Mouse (Mus musculus) T-helper 17 cell (primary cell): ENCODE data around the gene Chic2.

Experiments used
- in situ Hi-C, 2 experiments: fragments of 300-600 bp; cut with MboI, MseI; formaldehyde crosslinking; loops; 1 replicate in 1 of 2; 2 replicates in 1 of 2; pipeline ENCODE4 v1.15.1; 2025; ENCODE audit warnings: high pct_unique_total_duplicates in 2 of 2

Gene Chic2

DNA sequence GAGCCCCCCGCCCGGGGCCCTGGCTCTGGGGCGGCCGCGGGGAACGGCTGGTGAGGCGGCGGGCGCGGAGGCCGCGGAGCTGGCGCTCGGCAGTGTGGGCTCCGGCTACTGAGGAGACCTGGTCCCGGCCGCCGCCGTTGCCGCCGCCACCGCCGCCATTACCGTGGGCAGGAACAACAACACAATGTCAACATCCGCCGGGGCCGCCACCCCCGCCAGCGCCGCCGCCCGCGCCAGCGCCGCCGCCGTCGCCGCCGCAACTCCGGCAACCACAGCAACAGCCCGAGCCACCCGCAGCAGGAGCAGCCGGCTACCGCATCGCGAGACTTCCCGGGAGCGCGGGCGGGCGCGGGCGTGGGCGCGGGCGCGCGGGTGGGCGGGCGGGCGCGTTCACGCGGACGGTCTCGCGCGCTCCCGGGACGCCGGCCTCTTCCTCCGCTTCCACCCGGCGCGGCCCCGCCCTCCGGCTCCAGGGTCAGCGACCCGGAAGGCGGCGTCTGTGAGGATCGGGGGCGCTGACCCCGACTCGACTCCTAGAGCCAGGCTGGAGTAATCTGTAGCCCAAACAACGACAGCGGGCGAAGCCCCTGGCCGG lies at the start of gene Chic2:
Gene Chic2, minus strand, starts transcription at position 465 of the 595 bp plus-strand sequence.
- in situ Hi-C loops: loop anchor here in 1 of 2 experiments (10.0 kb wide), 1 partner anchor 520 kb away; no protein-coding TSS in a partner anchor

DNA sequence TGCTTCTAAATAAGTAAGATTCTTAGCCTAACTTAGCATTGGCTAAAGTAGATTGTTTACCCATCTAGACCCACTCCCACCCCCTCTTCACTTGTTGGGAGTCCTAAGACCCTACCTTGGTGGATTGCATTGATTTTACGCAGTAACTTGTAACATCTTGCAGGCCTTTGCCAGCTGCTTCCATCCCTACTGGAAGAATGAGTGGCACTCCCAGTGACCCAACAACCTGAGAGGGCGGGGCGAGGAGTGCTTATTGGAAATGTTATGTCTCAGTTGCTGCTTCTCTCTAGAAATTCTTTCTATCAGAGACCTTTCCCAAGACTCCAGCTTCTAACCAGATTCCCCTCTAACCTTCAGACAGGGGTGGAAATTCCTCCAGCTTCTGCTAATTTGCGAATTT lies 41.3 kb upstream of the Chic2 start:
- in situ Hi-C loops: no loop called here

DNA sequence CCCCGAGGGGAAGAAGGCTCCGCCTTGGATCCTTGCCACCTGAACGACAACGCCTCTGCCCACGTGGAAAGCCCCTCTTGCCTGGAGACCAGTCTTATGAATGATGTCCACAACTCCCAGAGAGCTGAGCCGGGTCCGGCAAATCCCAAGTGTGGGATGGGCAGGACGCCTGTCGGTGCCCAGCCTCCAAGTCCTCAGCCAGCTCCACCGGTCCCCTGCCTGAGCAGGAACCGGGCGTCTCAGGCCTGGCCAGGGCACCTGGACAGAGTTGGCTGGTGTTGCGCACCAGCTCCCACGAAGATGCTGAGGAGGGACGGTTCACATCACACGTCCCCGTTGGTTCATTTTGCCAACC lies 40.9 kb upstream of the Chic2 start:
- in situ Hi-C loops: no loop called here

DNA sequence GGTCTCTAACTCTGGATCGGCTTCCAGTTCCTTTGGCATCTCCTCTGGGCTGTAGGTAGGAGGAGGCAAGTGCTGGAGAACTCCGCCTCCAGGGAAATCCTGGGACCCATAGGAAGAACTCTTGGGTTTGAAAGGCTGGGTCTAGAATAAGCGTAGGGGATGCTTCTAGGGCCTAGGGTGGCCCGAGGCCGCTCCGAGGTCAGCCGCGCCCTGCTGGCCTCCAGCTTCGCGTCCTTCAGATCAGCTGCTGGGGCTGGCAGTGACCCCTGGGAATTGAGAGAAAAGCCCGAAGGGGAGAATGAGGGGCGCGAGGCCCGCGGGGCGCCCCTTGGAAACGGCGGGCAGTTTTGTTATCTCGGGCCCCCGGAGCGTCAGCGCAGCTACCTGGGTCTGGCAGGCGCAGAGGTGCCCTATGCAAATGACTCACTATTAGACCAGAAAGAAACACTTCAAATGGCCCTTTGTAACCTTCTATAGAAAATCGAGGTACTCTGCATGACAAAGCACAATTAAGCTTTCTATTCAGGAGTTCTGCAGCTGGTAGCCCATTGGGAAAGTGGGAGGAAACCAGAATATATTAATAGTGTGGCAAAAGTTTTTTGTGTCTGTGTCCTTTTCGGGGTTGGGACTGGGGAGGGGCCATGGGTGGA lies 40.4 kb upstream of the Chic2 start:
- in situ Hi-C loops: no loop called here

DNA sequence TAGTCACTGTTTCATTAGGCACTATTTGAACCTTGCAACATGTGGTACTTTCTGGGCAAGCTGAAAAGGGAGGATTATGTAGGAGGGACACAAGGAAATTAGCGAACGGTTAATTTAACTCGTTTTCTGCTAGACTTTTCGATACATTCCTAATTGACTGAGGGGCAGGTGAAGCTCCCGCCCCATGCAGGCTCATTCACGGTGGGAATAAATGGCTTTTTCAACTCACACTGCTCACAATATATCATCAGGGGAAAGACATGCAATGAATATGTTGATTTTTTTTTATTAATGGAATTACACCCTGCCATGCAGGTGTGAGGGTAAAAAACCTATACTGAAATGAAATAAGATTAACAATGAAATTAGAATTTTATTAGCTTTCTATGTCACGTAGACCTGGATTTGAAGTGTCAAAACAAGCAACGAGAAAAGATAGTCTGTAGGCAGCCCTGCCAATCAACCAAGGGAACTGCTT lies 39.9 kb upstream of the Chic2 start:
- in situ Hi-C loops: no loop called here

DNA sequence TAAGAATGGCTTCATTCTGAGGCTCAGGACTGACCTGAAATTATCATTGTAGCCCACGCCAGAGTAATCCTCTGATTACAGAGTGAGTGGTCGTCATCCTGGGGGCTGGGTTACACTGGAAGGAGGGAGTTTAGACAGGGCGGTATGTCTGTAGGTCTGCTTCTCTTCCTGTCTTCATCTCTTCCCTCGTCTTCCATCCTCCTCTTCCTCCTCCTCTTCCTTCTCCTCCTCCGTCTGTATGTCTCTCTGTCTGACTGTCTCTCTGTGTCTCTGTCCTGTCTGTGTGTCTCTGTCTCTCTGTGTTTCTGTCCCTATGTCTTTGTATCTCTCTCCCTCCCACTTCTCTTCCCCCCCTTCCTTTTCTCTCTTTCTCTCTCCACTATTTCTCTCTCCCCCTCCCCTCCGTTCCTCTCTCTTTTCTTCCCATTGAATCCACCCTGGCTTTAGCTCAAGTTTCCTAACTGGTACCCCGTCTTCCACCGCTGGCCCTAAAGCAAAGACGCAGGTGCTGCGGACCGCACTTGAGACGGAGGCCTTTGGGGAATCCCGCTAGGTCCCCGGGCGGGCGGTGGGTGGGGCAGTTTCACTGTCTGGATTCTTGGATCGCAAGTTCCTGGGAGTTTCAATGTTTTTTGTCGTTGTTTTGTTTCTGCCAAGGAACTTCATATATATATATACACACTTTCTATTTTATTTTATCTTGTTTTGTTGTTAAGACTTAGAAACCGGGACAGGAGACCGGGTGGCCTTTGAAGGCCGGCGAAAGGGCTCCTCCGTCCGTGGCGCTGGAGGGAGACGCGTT lies 39.2 kb upstream of the Chic2 start:
- in situ Hi-C loops: no loop called here

DNA sequence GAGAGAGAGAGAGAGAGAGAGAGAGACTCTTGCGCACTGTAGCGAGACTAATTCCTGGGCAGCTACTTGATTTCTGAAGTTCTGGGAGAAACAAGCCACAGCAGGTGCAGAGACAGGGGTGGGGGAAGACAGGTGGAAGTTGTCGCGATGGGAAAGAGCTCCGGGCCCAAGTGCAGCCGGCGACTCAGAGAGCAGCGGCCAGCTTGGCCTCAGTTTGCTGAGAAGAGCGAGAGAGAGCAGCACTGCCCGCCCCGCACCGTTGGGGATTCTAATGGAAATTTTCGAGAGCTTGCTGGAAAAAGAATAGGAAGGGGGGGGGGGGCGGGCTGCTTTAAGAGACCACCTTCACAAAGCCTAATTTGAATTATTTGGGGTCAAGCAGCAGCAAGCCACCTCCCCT lies 38.5 kb upstream of the Chic2 start:
- in situ Hi-C loops: no loop called here

DNA sequence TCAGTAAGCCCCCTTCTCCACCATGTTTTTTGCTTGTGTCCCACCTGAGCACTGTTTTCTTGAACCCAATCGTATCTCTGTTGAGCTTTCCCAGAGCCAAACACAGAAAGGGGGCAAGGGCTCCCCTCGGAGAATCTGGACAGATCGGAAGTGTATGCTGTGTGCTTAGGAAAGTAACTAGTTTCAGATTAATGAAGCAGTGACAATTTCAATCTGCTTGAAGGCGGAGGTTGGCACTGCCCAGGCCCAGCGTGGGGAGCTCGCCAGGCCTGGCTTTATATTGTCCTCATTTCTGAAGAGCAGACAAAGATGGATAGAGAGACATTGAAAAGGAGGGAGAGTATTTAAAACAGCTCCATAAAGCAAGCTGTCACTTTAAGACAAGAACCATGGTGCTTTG lies 37.9 kb upstream of the Chic2 start:
- in situ Hi-C loops: no loop called here

DNA sequence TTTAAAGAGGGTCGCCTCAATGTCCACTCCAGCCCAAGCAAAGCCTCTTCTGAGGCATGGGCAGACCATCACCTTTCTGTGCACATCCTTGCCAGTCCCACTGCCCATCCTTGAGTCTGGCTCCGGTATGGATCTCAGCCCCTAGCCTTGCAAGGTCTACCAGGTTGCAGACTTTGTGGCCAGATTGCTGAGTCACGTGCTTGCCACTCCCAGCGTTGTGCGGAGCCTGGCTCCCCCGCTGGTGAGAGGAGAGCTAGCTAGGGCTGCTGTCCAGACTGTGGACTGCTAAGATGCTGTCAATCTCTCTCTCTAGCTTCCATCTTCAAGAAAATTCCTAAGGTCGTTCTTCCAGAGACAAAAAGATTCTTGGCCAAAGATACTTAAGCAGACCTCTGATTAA lies 35.0 kb upstream of the Chic2 start:
- in situ Hi-C loops: no loop called here

DNA sequence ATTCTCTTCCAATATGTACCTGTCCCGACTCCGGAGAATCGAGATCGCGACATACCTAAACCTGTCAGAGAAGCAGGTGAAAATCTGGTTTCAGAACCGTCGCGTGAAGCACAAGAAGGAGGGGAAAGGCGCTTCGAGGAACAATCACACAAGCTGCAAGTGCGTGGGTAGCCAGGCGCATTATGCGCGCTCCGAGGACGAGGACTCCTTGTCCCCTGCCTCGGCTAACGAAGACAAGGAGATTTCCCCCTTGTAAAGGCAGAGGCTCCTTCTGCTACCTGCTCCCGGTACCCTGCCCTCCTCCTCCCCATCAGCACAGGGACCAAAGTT lies 32.4 kb upstream of the Chic2 start:
- in situ Hi-C loops: no loop called here

DNA sequence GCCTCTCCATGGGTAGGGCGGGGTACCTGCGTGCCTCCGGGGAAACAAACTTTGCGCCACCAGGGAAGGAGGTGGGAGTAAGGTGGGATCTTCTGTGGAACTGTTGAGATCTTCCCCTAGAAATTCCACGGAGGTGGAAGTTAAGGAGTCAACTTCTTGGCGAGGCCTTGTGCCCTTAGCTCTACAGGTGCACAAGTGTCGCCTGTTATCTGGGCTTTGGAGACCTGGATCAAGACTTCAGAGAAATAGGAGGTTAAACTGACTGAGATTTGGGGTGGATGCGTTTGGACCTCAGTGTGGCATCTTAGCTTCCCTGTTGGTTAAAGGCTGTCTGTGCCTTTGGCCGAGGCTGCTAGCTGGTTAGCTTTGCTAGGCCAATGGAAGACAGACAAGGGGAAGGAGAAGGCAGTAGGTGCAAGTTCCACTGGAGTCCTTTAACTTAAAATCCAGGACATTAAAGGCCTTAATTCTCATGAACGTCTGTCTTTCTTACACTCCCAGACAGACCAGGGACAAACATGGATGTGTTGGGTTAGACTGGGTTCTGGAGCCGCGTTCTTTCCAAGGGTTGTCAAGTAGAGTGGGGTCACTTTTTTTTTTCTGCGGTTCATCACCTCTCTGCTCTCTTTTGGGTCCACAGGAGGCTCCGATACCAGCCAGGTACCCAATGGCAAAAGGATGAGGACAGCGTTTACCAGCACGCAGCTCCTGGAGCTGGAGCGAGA lies 31.9 kb upstream of the Chic2 start:
- in situ Hi-C loops: no loop called here

DNA sequence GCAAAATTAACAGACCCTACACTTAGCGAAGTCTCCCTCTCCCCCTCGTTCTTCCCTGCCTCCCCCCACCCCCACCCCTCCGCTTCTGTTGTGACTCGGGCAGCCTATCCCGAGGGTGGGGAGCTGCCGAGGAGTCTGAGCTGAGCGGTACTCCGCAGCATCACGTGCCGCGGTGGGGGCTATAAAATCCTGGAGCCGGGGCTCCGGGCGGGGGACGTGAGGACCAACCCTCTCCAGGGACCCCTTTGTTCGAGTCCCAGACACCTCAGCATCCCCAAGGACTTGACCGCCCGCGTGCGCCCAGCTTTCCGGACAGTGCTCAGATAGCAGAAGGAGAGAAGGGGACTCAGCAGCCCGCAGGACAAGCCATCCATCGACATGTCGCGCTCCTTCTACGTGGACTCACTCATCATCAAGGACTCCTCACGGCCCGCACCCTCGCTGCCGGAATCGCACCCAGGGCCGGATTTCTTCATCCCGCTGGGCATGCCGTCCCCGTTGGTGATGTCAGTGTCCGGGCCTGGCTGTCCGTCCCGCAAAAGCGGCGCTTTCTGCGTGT lies 30.9 kb upstream of the Chic2 start, which contains the start of gene Gsx2:
Gene Gsx2, plus strand, starts transcription at position 219 of the 559 bp plus-strand sequence.
- in situ Hi-C loops: no loop called here

DNA sequence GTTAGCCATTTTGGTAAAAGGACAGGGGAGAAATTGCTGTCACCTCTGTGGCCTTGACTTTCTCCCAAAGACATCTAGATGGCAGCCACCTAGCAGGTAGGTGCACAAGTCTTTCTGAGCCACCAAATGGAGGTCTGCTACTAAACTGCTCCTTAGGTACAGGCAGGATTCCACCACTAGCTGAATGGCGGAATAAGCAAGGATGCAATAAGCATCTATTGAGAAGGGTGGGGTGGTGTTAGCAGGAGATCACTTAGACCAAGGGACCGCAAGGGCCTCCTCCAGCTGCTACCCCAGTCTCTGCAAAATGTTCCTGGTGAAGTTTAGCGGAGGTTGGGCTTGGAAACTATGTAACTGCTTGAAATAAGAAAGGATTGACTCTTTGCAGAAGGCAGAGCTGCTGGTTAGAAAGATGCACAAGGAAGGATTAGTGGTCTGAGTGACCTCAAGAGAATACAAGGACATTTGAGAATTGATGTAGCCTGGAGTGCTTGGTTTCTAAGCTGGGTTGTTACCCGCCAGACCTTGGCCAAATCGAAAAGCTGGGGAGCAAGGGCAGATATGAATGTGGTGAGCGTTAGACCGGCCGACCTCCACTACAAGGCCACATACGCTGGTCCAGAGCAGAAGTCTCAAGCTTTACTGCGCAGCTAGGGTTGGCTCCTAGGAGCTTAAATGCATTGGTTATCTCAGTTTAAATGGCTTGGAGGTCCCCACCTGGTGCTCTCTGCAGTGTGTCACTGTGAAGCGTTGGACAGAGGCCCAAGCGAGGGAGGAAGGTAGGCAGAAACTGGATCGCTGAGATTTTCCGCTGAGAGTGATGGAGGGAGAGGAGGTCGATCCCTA lies 30.2 kb upstream of the Chic2 start:
- in situ Hi-C loops: loop anchor here in 1 of 2 experiments (25.0 kb wide), 1 partner anchor 1238 kb away; the partner anchor contains the start of gene Clock

DNA sequence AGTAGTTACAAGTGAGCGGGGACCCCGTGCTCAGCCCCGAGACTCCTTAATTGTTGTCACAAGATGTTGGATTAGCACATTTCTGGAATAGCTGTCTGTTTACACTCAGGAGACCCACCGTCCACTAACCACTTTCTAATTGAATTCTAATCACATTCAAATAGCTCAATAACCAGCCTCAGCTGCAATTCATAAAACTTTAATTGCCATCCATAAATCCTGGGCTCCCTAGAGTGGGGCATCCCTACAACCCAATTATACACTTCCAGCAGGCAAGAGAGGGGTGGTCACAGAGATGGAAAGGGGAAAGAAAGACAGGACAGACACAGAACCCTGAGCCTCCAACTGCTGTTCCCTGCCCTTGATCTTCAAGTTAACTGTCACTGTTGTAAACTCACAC lies 29.6 kb upstream of the Chic2 start:
- in situ Hi-C loops: loop anchor here in 1 of 2 experiments (25.0 kb wide), 1 partner anchor 1238 kb away; the partner anchor contains the start of gene Clock

DNA sequence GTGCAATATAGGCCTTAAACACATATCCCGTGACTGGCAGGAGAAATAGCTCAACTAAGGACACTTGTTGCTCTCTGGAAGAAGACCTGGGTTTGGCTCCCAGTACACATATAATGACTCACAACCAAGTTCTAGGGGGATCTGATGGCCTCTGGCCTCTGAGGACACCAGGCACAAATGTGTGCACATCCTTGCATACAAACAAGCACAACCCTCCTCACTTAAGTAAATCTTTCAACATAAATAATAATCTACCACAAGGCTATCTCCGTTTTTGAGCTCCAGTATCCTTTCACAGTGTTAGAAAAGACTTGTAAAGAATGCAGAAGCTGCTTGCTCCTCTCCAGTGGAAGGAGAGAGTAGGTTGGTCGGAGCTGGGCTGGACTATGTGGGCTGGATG lies 29.1 kb upstream of the Chic2 start:
- in situ Hi-C loops: loop anchor here in 1 of 2 experiments (25.0 kb wide), 1 partner anchor 1239 kb away; the partner anchor contains the start of gene Clock

DNA sequence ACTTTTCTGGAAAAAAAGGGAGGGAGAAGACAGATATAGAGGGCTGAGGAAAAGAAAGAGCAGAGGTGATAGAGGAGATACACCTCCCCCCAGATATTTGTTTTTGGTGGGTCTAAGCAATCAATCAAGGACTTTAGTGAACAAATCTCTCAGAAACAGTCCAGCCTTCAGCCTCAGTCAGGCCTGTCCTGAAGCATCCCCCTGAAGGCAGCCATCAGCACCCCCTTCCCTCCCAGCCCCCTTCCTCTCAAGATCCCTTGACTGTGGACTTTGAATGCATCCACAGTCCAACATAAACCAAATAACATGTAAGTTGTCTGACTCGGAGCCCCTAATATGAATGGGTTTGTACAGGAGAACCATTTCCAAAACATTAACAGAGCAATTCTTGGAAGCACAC lies 28.6 kb upstream of the Chic2 start:
- in situ Hi-C loops: loop anchor here in 1 of 2 experiments (25.0 kb wide), 1 partner anchor 1239 kb away; the partner anchor contains the start of gene Clock

DNA sequence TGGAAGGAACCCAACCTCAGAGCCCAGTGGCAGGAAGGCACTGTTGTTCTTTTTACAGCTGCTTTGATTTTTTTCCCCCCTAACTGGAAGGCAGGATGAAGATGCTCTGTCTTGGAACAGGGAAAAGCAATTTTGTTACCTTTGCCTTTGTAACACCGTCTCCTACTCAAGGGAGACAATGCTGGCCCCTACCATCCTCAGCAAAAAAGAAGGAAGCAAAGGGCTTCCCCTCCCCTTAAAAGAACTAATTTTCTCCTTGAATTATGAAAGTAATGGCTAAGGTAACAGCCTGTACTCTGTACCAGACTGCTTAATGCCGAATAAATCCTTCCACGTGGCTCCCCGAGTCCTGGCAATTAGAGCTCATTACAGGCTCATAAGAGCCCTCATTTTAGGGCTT lies 28.0 kb upstream of the Chic2 start:
- in situ Hi-C loops: loop anchor here in 1 of 2 experiments (25.0 kb wide), 1 partner anchor 1240 kb away; the partner anchor contains the start of gene Clock

DNA sequence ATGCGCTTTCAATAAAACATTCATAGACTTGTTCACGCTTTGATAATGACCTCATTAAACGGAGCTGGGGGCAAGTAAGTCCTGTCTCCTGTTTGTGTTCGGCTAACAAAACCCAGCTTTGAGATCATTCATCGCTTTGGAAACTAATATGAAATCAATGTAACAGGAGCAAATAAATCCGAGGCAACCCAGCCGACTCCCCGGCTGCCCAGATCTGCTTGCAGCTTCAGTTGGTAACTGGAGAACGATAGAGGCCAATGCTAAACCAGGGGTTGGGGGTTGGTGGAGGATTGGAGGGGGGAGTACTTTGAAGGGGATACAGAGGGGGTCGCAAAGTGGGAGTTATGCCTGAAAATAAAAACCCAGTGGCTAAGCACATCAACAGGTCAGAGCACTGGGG lies 27.4 kb upstream of the Chic2 start:
- in situ Hi-C loops: loop anchor here in 1 of 2 experiments (25.0 kb wide), 1 partner anchor 1240 kb away; the partner anchor contains the start of gene Clock

DNA sequence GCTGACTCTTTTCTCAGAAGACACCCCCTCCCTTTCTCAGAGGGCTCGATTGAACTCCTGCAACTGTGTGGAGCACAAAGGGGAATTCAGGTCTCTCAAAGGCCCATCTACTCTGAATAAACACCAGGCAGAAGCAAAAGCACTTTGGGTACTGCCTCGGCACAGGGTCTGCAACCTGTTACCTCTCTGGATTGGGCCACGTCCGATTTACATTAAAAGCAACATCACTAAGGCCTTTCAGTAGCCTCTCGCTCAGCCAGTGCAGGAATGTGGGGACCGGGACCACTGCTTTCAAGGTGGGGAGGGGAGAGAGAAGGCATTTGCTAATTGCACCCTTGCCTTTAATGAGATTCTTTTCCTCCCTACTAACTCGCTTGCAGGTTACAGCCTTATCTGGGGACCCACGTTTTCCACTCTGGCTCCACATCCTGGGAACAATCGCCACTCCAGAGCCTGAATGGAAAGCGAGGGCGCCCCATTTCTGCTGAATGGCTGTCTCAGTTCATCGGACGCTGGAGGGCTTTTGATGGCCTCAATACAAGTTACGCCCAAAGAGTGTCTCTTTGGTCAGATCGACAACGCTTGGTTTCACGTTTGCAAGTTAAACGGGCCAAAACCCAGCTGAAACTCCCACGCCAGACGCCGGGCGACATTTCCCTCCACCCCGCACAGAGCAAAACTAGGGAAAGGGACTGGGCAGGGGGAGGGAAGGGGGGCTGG lies 26.2 kb upstream of the Chic2 start:
- in situ Hi-C loops: loop anchor here in 1 of 2 experiments (25.0 kb wide), 1 partner anchor 1241 kb away; the partner anchor contains the start of gene Clock
